22 mouse cellular contexts compared by ENCODE assay signal in genomic region chr11:32568060-32568459, GRCm38 (mm10). TPM values are rescaled to one million over a fixed set of nuclear protein-coding genes. Genes with fewer than 3 reads are reported as not detected.
A peak's percentile ranks its signal among the peaks of the same experiment; 100 is the strongest.
DNase-seq lines count a peak whose midpoint lies in the region; ATAC-seq and TF ChIP-seq lines count a peak whose summit lies in the region.
"Had no signal": no experiment of that assay in that cellular context is flagged by ENCODE, and none has a peak within 500 bp of the region (broad histone marks: within the 10 kb centered on the region; RNA-seq: fewer than 3 reads in every experiment).

No protein-coding gene starts in this region.

- no peaks in the 10 kb centered on the region for H3K9me3 ChIP-seq in forebrain, embryonic 13.5 days (replicated peaks)
- H3K9me3 ChIP-seq: embryonic facial prominence, embryonic 13.5 days; embryonic facial prominence, embryonic 15.5 days; forebrain, embryonic 10.5 days; forebrain, embryonic 12.5 days; forebrain, embryonic 15.5 days had no signal

- no peak for ATAC-seq in forebrain, embryonic 13.5 days
- ATAC-seq: forebrain, embryonic 15.5 days; forebrain, postnatal 0 days had no signal

- H3K4me2 ChIP-seq in forebrain, embryonic 13.5 days, result no peak overlapping the region
- H3K4me2 ChIP-seq: embryonic facial prominence, embryonic 13.5 days; embryonic facial prominence, embryonic 15.5 days; forebrain, embryonic 12.5 days; forebrain, embryonic 15.5 days had no signal

- H3K4me3 ChIP-seq in cerebellum, adult 2 months (replicated peaks; ENCODE audit: insufficient read depth, low read depth, low read length), result no peak overlapping the region
- no peak overlapping the region for H3K4me3 ChIP-seq in layer of hippocampus, adult 2 months
- no peak overlapping the region for H3K4me3 ChIP-seq in forebrain, embryonic 13.5 days
- H3K4me3 ChIP-seq: embryonic facial prominence, embryonic 13.5 days; embryonic facial prominence, embryonic 15.5 days; erythroblast, embryonic 14.5 days; forebrain, embryonic 10.5 days; forebrain, embryonic 12.5 days; forebrain, embryonic 15.5 days had no signal

- 0 out of 2 replicates have a peak overlapping the region, but pooled peaks have one; percentile 15 for H3K27ac ChIP-seq in cerebellum, adult 2 months (ENCODE audit: insufficient read depth, low read length)
- H3K27ac ChIP-seq in layer of hippocampus, adult 2 months, result peak overlapping the region; percentile 68; the same call in 1 of the 2 replicates
- H3K27ac ChIP-seq in forebrain, embryonic 13.5 days, result no peak overlapping the region
- H3K27ac ChIP-seq: embryonic facial prominence, embryonic 13.5 days; embryonic facial prominence, embryonic 15.5 days; forebrain, embryonic 10.5 days; forebrain, embryonic 12.5 days; forebrain, embryonic 15.5 days had no signal

- 80% methylated on average over 7 of the region's 7 CpGs for WGBS in cerebellum, adult 2 months
- WGBS in forebrain, embryonic 13.5 days, result 89% methylated on average over 7 of the region's 7 CpGs

- no peaks in the 10 kb centered on the region for H3K27me3 ChIP-seq in cerebellum, adult 2 months (ENCODE audit: control insufficient read depth, insufficient read depth, low read length)
- no peaks in the 10 kb centered on the region for H3K27me3 ChIP-seq in forebrain, embryonic 13.5 days
- H3K27me3 ChIP-seq: embryonic facial prominence, embryonic 13.5 days; embryonic facial prominence, embryonic 15.5 days; forebrain, embryonic 12.5 days; forebrain, embryonic 15.5 days had no signal

- peaks cover 39% of the 10 kb centered on the region for H3K4me1 ChIP-seq in cerebellum, adult 2 months (ENCODE audit: control insufficient read depth, insufficient read depth, low read length)
- H3K4me1 ChIP-seq in forebrain, embryonic 13.5 days, result peaks cover 6% of the 10 kb centered on the region; the same call in 1 of the 2 replicates
- H3K4me1 ChIP-seq: embryonic facial prominence, embryonic 15.5 days; forebrain, embryonic 15.5 days had no signal

- no peak for DNase-seq in cerebellum, adult 2 months
- DNase-seq in cerebellum, postnatal 4 days (ENCODE audit: low spot score in 2 of 2), result no peak
- DNase-seq in layer of hippocampus, adult 2 months (ENCODE audit: low spot score in 2 of 2), result no peak
- no peak for DNase-seq in layer of hippocampus, adult 11-12 months (ENCODE audit: low spot score)
- peak; percentile 54 to 61 for DNase-seq in spleen, postnatal 36 days (ENCODE audit: low spot score in 2 of 2)
- no peak for DNase-seq in spleen, postnatal 10 days (ENCODE audit: low spot score in 2 of 2)
- DNase-seq: adrenal gland, adult 2 months; adrenal gland, postnatal 10 days; adrenal gland, postnatal 25 days; cerebellum, adult 11 months; cerebellum, adult 9-10 months; embryo, embryonic 11 days; forebrain, postnatal 0 days had no signal

- no peaks in the 10 kb centered on the region for H3K36me3 ChIP-seq in forebrain, embryonic 13.5 days (ENCODE audit: poor library complexity, severe bottlenecking)
- H3K36me3 ChIP-seq: embryonic facial prominence, embryonic 13.5 days; embryonic facial prominence, embryonic 15.5 days; forebrain, embryonic 10.5 days; forebrain, embryonic 12.5 days; forebrain, embryonic 15.5 days had no signal

- TF ChIP-seq CTCF in cerebellum, adult 2 months (IDR thresholded peaks at IDR 0.05; ENCODE audit: borderline replicate concordance, insufficient read depth, low read depth, low read length), result no peak
- no peak for TF ChIP-seq CTCF in layer of hippocampus, adult 2 months (conservative IDR thresholded peaks at IDR 0.05)

- TF ChIP-seq POLR2A in cerebellum, adult 2 months (IDR thresholded peaks at IDR 0.05; ENCODE audit: borderline replicate concordance, insufficient read depth, low read length), result no peak

- no peak overlapping the region for H3K9ac ChIP-seq in forebrain, embryonic 13.5 days
- H3K9ac ChIP-seq: embryonic facial prominence, embryonic 13.5 days; embryonic facial prominence, embryonic 15.5 days; forebrain, embryonic 12.5 days; forebrain, embryonic 15.5 days; forebrain, postnatal 0 days had no signal

RNA-seq across cellular contexts. Expression of gene Stk10, which starts 35.0 kb away (rescaled TPM):
- polyA plus RNA-seq in cerebellum, adult 2 months (2012; rRNA removed), result 19.6 and 21.6 TPM in 2 replicates
- 1 to 10 TPM; 7.3 to 9.0 TPM for total RNA-seq in layer of hippocampus, adult 2 months (2021)
- polyA plus RNA-seq in forebrain, embryonic 13.5 days (2015; fragmentation: Nextera tagmentation; extraction: Ambion mirVana), result 1.3 TPM in 2 replicates

RNA-seq across cellular contexts. Expression of gene Efcab9, which starts 36.2 kb away (rescaled TPM):
- polyA plus RNA-seq in cerebellum, adult 2 months (2012; rRNA removed), result 0.97 and 1.4 TPM in 2 replicates
- total RNA-seq in layer of hippocampus, adult 2 months (2021), result 1 to 10 TPM; 2.7 to 2.9 TPM
- polyA plus RNA-seq in forebrain, embryonic 13.5 days (2015; fragmentation: Nextera tagmentation; extraction: Ambion mirVana), result 0.27 and 0.33 TPM in 2 replicates
- total RNA-seq: common myeloid progenitor, adult 5-6 weeks; forebrain, postnatal 0 days had no signal
- polyA plus RNA-seq: adrenal gland, adult 2 months; brain, embryonic 14.5 days; embryonic facial prominence, embryonic 13.5 days; embryonic facial prominence, embryonic 15.5 days; erythroblast, embryonic 14.5 days had no signal

Comparison
In these comparisons a context has a peak if more than half of its experiments do, and no peak if none do; other contexts are left out.
1. DNase-seq: peak in spleen, postnatal 36 days (2 of 2); none in cerebellum, adult 2 months (0 of 2), cerebellum, postnatal 4 days (0 of 2), layer of hippocampus, adult 2 months (0 of 2), layer of hippocampus, adult 11-12 months (single experiment) and spleen, postnatal 10 days (0 of 2).